Mouse (Mus musculus): ENCODE results near the gene Itgbl1.

- no peak for TF ChIP-seq POLR2A (IDR thresholded peaks at IDR 0.05; ENCODE audit: insufficient read length, low read depth)
- no peak for TF ChIP-seq MAX (IDR thresholded peaks at IDR 0.05; ENCODE audit: low read depth)
- TF ChIP-seq USF1 (IDR thresholded peaks at IDR 0.05; ENCODE audit: low read depth) = no peak
- TF ChIP-seq E2F4 (IDR thresholded peaks at IDR 0.05; ENCODE audit: insufficient read depth) = no peak
- no peak for TF ChIP-seq POLR2AphosphoS2 (IDR thresholded peaks at IDR 0.05; ENCODE audit: insufficient read length, low read depth)
- no peak for TF ChIP-seq MYOG (IDR thresholded peaks at IDR 0.05; ENCODE audit: control insufficient read depth in 1 of 3, insufficient read depth in 1 of 3, insufficient read length in 2 of 3, low read depth in 2 of 3)
- TF ChIP-seq TCF12 (IDR thresholded peaks at IDR 0.05; ENCODE audit: insufficient read depth, poor library complexity, severe bottlenecking) = no peak
- TF ChIP-seq CEBPB (IDR thresholded peaks at IDR 0.05; ENCODE audit: insufficient read depth, poor library complexity, severe bottlenecking) = no peak
Measured at GRCm38 (mm10) chr14:123837662-123838061, 177.9 kb downstream of the Itgbl1 start.

Measured in myocyte (in vitro differentiated cells).